Mouse (Mus musculus): ENCODE results near the gene E2f2. TPM values are rescaled to one million over a fixed set of nuclear protein-coding genes. Genes with fewer than 3 reads are reported as not detected.

The E2f2 gene
- total RNA-seq, 2 experiments from 2014 or later: 0.48 to 1.1 TPM

DNA sequence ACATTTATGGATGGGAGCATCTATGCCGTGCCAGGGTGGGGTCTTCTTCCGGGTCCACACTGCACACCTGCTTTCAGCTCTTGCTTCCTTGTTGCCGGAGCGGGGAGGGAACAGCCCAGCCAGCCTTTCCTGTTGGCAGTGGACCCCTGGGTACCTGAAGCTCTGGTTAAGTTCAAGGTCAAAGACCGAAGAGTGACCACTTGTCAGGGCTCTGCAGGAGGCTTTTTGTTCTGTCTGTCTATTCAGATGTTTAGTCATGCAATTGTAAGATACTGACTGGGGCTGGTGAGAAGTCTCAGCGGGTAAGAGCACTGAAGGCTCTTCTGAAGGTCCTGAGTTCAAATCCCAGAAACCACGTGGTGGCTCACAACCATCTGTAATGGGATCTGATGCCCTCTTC, 26.7 kb downstream of the E2f2 start:
- Histone ChIP-seq H3K4me3 (no peak overlapping the region), H3K27ac (no peak overlapping the region)
- intact Hi-C loops (cut with DNase I): no loop called here
- no peak for DNase-seq
- TF ChIP-seq CTCF (IDR thresholded peaks at IDR 0.05): no peak

DNA sequence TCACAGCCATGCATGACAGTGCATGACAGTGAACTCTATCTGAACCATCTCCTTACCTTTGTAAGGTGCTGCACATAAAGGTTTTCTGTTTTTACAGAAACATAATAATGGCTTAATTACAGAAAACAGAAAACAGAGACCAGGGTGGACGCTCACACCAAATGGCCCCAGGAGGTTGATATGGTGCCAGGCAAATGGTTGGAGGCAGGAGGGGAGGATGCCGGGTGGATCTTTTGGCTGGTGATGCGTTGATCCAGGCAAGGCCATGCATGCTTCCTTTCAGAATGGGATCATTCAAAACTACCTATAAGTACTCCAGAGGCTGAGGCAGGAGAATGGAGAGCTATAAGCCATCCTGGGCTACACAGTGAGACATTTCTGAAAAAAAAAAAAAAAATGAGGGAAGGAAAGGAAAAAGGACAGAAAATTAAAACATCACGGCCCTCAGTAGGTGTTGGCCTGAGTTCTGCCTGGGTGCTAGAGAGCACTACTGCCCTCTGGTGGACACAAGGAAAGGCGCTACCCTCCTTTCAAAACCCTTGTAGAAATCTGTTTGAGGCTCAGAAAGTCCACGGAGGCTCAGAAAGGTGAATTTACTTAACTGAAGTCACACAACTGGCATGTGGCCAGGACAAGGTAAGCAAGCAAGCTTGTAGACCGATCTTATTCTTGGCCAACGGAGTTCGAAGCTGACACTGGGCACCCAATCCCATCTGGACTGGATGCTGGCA, 27.5 kb downstream of the E2f2 start:
- peak; percentile 45 for DNase-seq
- Histone ChIP-seq H3K27ac (no peak overlapping the region), H3K4me3 (no peak overlapping the region)
- peak; percentile 92 for TF ChIP-seq CTCF (IDR thresholded peaks at IDR 0.05)
- intact Hi-C loops (cut with DNase I): loop anchor here (1.0 kb wide), 1 partner anchor 36 kb away; no protein-coding TSS in a partner anchor

DNA sequence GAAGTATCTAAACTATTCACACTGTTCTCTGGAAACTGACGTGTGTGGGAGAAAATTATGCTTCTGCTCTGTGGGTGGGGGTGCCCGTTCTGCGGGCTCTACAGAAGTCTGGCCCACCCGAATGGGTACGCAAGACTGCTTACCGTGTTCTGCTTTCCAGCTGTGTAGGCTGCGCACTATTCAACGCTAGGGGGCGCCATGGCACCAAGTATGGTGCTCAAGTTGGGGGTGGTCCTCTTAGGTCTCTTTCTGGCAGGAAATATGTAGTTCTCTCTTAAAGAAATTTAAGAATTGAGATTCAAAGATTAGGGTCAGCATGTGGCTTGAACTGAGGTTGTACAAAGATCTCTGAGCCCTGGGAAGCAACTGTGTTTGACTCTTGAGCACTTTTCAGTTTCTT, 30.3 kb downstream of the E2f2 start:
- DNase-seq: peak; percentile 82
- Histone ChIP-seq H3K4me3 (no peak overlapping the region), H3K27ac (no peak overlapping the region)
- peak; percentile 98 for TF ChIP-seq CTCF (IDR thresholded peaks at IDR 0.05)
- intact Hi-C loops (cut with DNase I): loop anchor here (1.0 to 2.0 kb wide), 2 partner anchors 18 to 38 kb away; no protein-coding TSS in a partner anchor

- no peak for TF ChIP-seq CTCF (IDR thresholded peaks at IDR 0.05)
- Histone ChIP-seq H3K27ac (no peak overlapping the region), H3K4me3 (no peak overlapping the region)
- no peak for DNase-seq
- intact Hi-C loops (cut with DNase I): no loop called here
Observed at GRCm38 (mm10) chr4:136204775-136205174, 32.6 kb downstream of the E2f2 start.

DNA sequence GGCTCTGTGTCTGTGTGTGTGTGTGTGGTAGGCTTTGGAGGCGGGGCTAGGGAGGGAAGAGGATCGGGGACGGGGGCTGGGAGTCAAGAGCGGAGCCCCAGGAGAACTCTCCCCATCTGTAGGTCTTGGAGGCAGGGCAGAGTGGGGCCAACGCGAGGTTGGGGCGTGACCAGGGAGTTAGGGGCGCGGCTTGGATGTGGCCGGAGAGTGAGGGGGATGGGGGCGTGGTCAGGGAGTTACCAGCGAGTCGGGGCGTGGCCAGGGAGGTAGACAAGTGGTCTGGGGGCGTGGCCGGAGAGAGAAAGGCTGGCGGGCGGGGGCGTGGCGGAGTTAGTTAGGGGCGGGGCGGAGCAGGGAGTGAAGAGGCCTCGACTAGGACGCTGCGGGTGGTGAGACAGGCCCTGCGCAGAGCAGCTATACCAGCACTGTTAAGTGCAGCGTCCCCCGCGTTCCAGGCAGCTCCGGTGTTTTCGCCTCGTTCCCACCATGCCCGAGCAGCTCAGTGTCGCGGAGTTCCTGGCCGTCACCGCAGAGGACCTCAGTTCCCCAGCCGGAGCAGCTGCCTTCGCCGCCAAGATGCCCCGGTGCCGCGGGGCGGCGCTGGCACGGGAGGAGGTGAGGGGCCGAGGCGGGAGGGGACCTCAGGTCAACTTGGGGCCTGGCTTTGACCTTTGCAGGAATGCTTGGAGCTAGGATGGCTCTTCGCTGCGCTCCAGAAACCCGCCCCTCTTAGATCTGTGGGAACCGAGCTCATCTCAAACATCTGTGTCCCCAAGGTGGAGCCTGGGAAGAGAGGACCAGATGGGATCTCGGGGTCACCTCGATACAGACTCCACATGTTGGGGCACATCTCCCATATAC, 34.1 kb downstream of the E2f2 start, which contains the start of gene Asap3:
Gene Asap3 (plus strand): TSS at position 333 of the 861 bp plus-strand sequence.
- peak; percentile 98 for DNase-seq
- H3K4me3 ChIP-seq: peak within 1 kb of the TSS; percentile 92
- intact Hi-C loops (cut with DNase I): no loop called here
- H3K27ac ChIP-seq: peak within 1 kb of the TSS; percentile 89
- TF ChIP-seq CTCF (IDR thresholded peaks at IDR 0.05): no peak; the same call in 1 of the 2 replicates

DNA sequence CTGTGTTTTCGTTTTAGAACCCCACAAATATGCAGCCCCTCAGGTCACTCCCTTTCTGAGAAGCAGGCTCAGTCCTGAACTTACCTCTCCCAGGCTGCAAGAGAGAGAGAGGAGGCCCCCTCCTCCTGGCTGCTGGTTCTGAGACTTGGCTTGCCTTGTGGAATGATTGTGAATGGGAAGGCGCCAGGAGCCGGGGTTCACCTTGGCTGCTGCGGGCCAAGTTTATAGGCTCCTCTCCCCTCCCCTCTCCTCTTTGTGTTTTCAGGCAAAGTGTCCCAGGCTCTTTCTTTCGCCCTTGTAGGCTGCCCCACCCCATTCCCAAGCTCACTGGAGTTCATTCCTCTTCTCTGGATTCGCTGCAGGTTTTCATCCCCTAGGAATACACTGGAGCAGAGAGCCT, 34.7 kb downstream of the E2f2 start:
- Histone ChIP-seq H3K4me3 (peak overlapping the region; percentile 92), H3K27ac (peak overlapping the region; percentile 89)
- intact Hi-C loops (cut with DNase I): loop anchor here (1.0 kb wide), 1 partner anchor 117 kb away; no protein-coding TSS in a partner anchor
- DNase-seq: peak; percentile 34
- no peak for TF ChIP-seq CTCF (IDR thresholded peaks at IDR 0.05)

- Histone ChIP-seq H3K4me3 (peak overlapping the region; percentile 3; the same call in 1 of the 2 replicates), H3K27ac (peak overlapping the region; percentile 28)
- TF ChIP-seq CTCF (IDR thresholded peaks at IDR 0.05): no peak
- peak; percentile 41 for DNase-seq
- intact Hi-C loops (cut with DNase I): no loop called here
Observed at GRCm38 (mm10) chr4:136210931-136211330, 38.7 kb downstream of the E2f2 start.

DNA sequence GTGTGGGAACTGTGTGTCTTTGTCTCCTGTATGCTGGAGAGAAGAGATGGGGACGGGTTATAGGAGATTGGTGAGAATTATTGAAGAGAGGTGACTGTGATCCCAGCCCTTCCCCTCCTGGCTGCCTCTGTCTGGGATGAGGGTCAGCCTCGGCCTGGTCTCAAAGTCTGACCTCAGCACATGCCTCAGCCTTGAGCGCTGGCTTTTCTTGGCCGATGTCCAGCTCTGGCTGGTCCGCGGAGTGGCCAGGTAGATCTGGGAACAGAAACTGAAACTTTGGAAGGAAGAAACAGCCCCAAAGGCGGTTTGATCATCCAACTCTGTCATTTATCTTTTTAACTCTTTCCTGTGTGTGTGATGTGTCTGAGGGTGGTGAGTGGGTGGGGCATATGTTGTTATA, 41.4 kb downstream of the E2f2 start:
- peak; percentile 65 for DNase-seq
- no peak for TF ChIP-seq CTCF (IDR thresholded peaks at IDR 0.05)
- no peak overlapping the region for H3K4me3 ChIP-seq
- peak overlapping the region; percentile 54; the same call in 1 of the 2 replicates for H3K27ac ChIP-seq
- intact Hi-C loops (cut with DNase I): no loop called here

DNA sequence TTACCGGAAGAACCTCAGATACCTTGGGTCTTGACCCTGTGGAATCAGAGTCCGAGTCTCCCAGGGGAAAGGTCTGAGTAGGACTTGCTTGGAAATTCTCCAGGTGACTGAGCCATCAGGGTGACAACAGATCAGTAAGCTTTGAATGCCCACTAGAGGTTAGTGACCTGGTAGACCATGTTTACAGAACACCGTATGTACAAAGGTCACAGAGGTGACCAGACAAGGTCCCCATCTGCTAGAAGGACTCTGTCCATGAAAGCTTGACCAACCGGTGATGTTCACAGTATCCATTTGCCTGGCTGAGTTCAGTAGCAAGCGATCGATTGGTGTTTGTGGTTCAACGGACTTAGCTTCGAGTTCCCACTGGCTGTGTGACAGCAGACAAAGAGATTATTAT, 42.6 kb downstream of the E2f2 start:
- intact Hi-C loops (cut with DNase I): no loop called here
- peak overlapping the region; percentile 9 for H3K27ac ChIP-seq
- TF ChIP-seq CTCF (IDR thresholded peaks at IDR 0.05): no peak
- no peak for DNase-seq
- H3K4me3 ChIP-seq: no peak overlapping the region

GRCm38 (mm10) chr4:136215576-136215975, 43.4 kb downstream of the E2f2 start:
- TF ChIP-seq CTCF (IDR thresholded peaks at IDR 0.05): no peak
- intact Hi-C loops (cut with DNase I): no loop called here
- H3K27ac ChIP-seq: 0 out of 2 replicates have a peak overlapping the region, but pooled peaks have one; percentile 25
- H3K4me3 ChIP-seq: 0 out of 2 replicates have a peak overlapping the region, but pooled peaks have one; percentile 13
- peak; percentile 46 for DNase-seq

GRCm38 (mm10) chr4:136217063-136217462, 44.9 kb downstream of the E2f2 start:
- no peak overlapping the region for H3K4me3 ChIP-seq
- peak overlapping the region; percentile 79 for H3K27ac ChIP-seq
- no peak for TF ChIP-seq CTCF (IDR thresholded peaks at IDR 0.05)
- no peak for DNase-seq
- intact Hi-C loops (cut with DNase I): no loop called here

- H3K4me3 ChIP-seq: peak overlapping the region; percentile 47
- peak overlapping the region; percentile 79 for H3K27ac ChIP-seq
- intact Hi-C loops (cut with DNase I): no loop called here
- peak; percentile 32; the same call in 1 of the 2 replicates for TF ChIP-seq CTCF (IDR thresholded peaks at IDR 0.05)
- peak; percentile 94 for DNase-seq
Observed at GRCm38 (mm10) chr4:136218595-136219214, 46.5 kb downstream of the E2f2 start.
